Mouse (Mus musculus): ENCODE measurements at regions not wholly inside any gene's neighbourhood (a gene's known extent, or its start where the extent isn't known, plus 50 kb on each side); places are given as distances from the start of the nearest gene placed in this dataset.

DNA sequence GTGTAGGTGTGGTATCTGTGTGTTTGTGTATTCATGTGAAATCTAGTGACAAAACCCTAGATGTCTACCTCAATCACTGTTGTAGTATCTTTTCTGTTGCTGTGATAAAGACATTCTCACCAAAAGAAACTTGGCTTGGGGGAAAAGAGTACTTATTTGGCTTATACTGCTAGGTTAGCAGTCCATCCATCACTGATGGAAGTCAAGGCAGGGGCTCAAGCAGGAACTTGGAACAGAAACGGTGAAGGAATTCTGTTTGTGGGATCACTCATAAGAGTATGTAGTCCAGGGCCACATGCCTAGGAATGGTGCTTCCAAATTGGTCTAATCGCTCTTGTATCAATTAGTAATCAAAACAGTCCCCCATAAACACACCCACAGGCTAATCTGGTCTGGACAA, 423.6 kb downstream of the Actr3 start:
- TF ChIP-seq EP300 (IDR thresholded peaks at IDR 0.05; ENCODE audit: insufficient read depth, low read depth, low read length), result no peak
- TF ChIP-seq CTCF (IDR thresholded peaks at IDR 0.05), result no peak
